Mouse (Mus musculus): ENCODE measurements around the gene Ubtf. TPM values are rescaled to one million over a fixed set of nuclear protein-coding genes. Genes with fewer than 3 reads are reported as not detected.
A peak's percentile ranks its signal among the peaks of the same experiment; 100 is the strongest.
"Not testable (repeated sequence)": the region's sequence is repeated elsewhere in the genome, so short reads cannot be mapped to it uniquely, and the experiment has no call there.

Ubtf gene
- polyA plus RNA-seq, 1 experiment from 2014 or later: 70.5 TPM

DNA sequence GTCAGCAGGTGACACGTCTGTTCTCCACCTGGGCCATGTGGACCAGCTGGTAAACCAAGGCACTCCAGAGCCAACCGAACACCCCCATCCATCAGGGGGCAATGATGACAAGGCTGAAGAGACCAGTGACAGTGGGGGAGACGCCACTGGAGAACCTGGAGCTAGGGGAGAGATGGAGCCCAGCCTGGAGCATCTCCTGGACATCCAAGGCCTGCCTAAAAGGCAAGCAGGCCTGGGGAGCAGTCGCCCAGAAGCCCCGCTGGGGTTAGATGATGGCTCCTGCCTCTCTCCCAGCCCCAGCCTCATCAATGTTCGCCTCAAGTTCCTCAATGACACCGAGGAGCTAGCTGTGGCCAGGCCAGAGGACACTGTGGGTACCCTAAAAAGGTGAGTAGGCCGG, 32.1 kb downstream of the Ubtf start:
- Histone ChIP-seq H3K27ac (ENCODE audit: low read length) (no peak overlapping the region), H3K4me3 (replicated peaks; ENCODE audit: low read length) (no peak overlapping the region), H3K4me1 (ENCODE audit: control insufficient read depth, insufficient read depth, low read length) (peaks cover 10% of the 10 kb centered on the region), H3K4me2 (ENCODE audit: low read depth, low read length) (no peak overlapping the region), H3K9ac (ENCODE audit: low read length) (no peak overlapping the region), H3K36me3 (ENCODE audit: control insufficient read depth, insufficient read depth, low read length) (peaks cover 11% of the 10 kb centered on the region; the same call in 1 of the 2 replicates), H3K27me3 (ENCODE audit: control insufficient read depth, insufficient read depth, low read length) (no peaks in the 10 kb centered on the region), H3K9me3 (replicated peaks; ENCODE audit: control insufficient read depth, low read length) (no peaks in the 10 kb centered on the region)
- WGBS: 89% methylated on average over 8 of the region's 8 CpGs
- ATAC-seq (ENCODE audit: insufficient read depth, low FRiP score): no peak

DNA sequence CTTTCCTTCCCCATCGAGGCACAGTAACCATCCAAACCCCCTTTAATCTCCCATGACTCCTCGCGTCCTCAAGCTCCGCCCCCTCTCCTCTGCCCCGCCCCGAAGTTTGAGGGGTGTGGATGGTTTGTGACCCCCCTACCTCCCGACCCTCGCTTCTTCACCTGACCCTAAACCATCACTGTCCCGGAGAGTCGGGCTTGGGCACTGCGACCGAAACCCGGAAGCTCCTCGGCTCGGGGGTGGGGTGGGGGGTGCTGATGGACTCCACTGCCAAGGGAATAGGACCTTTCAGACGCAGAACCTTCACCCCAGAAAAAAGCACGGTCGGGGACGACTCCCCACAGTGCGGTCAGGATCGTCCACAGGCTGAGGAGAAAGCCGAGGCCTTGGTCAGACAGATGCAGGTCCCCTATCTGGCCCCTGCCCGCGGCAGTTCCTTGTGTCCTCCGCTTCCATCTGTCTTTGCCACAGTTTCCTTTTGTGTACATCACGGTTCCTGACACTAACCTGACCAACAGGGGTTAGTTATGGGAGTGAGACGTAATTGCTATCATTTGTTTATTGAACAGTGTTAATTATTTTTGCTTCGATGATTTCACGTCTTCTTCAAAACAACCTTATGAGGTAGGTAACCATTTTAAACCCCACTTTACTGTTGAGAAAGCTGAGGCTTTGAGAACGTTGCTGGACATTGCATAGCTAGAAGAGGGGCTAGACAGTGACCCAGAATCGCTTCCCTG, 34.3 kb downstream of the Ubtf start:
- H3K4me1 ChIP-seq (ENCODE audit: control insufficient read depth, insufficient read depth, low read length): peaks cover 10% of the 10 kb centered on the region
- WGBS: 2% methylated on average over 31 of the region's 31 CpGs
- H3K27ac ChIP-seq (ENCODE audit: low read length): peak overlapping the region; percentile 84

DNA sequence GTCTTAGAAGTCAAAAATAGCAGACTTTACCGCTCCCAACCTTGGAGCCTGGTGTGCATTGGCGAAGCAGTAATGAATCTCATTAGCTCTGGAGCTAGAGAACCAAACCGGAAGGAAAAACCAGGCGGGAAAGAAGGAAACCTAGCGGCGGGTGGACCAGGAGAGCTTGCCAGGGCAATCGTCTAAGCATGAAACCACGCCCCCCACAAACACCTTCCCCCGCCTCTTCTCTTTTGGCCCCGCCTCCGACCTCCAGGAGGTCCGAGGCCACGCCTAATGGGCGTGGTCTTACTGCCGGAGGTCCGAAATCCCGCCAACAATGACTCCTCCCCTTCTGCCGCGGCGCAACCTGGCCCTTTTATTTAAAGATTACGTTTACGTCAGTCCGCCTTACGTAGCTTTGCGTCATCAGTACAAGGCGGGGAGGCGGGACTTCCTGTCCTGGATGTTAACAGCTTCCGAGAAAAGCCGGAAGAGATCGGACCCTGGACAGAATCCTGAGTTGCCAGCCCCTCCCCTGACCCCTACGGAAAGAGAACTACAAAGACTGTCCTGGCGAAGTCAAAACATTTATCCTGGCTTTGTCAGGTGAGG, 34.9 kb downstream of the Ubtf start, which contains the start of gene Tmub2:
Tmub2 (plus strand) TSS at position 431 of the 594 bp plus-strand sequence.
- peaks cover 10% of the 10 kb centered on the region for H3K4me1 ChIP-seq (ENCODE audit: control insufficient read depth, insufficient read depth, low read length)
- H3K9me3 ChIP-seq (replicated peaks; ENCODE audit: control insufficient read depth, low read length): no peaks in the 10 kb centered on the region
- H3K9ac ChIP-seq (ENCODE audit: low read length): peak within 1 kb of the TSS; percentile 91
- peak; percentile 94 for ATAC-seq (ENCODE audit: insufficient read depth, low FRiP score)
- no peaks in the 10 kb centered on the region for H3K27me3 ChIP-seq (ENCODE audit: control insufficient read depth, insufficient read depth, low read length)
- under 1% methylated on average over 32 of the region's 32 CpGs for WGBS
- H3K36me3 ChIP-seq (ENCODE audit: control insufficient read depth, insufficient read depth, low read length): 0 out of 2 replicates have a peak, but pooled peaks cover 3% of the 10 kb centered on the region
- peak within 1 kb of the TSS; percentile 84 for H3K27ac ChIP-seq (ENCODE audit: low read length)
- H3K4me2 ChIP-seq (ENCODE audit: low read depth, low read length): peak within 1 kb of the TSS; percentile 66
- peak within 1 kb of the TSS; percentile 84 for H3K4me3 ChIP-seq (replicated peaks; ENCODE audit: low read length)

More for the DNA sequence above, 34.3 kb downstream of the Ubtf start:
- H3K27me3 ChIP-seq (ENCODE audit: control insufficient read depth, insufficient read depth, low read length): no peaks in the 10 kb centered on the region
- peak; percentile 75 for ATAC-seq (ENCODE audit: insufficient read depth, low FRiP score)
- H3K4me3 ChIP-seq (replicated peaks; ENCODE audit: low read length): peak overlapping the region; percentile 84
- 0 out of 2 replicates have a peak, but pooled peaks cover 3% of the 10 kb centered on the region for H3K36me3 ChIP-seq (ENCODE audit: control insufficient read depth, insufficient read depth, low read length)
- H3K9me3 ChIP-seq (replicated peaks; ENCODE audit: control insufficient read depth, low read length): no peaks in the 10 kb centered on the region
- peak overlapping the region; percentile 66 for H3K4me2 ChIP-seq (ENCODE audit: low read depth, low read length)
- peak overlapping the region; percentile 91 for H3K9ac ChIP-seq (ENCODE audit: low read length)

DNA sequence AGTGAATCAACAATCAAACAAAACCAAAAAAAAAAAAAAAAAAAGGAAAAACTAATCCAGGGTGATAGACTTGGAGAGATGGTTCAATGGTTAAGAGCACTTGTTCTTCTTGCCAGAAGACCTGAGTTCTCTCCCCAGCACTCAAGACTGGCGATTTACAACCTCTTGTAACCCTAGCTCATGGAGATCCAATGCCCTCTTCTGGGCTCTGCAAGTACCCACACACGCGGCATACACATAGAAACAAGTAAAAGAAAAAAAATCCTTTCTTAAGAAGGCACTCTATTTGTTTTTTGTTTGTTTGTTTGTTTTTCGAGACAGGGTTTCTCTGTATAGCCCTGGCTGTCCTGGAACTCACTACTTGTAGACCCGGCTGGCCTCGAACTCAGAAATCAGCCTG, 35.6 kb downstream of the Ubtf start:
- peaks cover 10% of the 10 kb centered on the region for H3K4me1 ChIP-seq (ENCODE audit: control insufficient read depth, insufficient read depth, low read length)
- H3K27ac ChIP-seq (ENCODE audit: low read length): peak overlapping the region; percentile 74
- no peak for ATAC-seq (ENCODE audit: insufficient read depth, low FRiP score)
- H3K4me3 ChIP-seq (replicated peaks; ENCODE audit: low read length): peak overlapping the region; percentile 84; the same call in 1 of the 2 replicates
- H3K9ac ChIP-seq (ENCODE audit: low read length): peak overlapping the region; percentile 54
- WGBS: 86% methylated on average over 6 of the region's 6 CpGs
- H3K27me3 ChIP-seq (ENCODE audit: control insufficient read depth, insufficient read depth, low read length): no peaks in the 10 kb centered on the region
- no peaks in the 10 kb centered on the region for H3K9me3 ChIP-seq (replicated peaks; ENCODE audit: control insufficient read depth, low read length)
- 0 out of 2 replicates have a peak, but pooled peaks cover 3% of the 10 kb centered on the region for H3K36me3 ChIP-seq (ENCODE audit: control insufficient read depth, insufficient read depth, low read length)
- H3K4me2 ChIP-seq (ENCODE audit: low read depth, low read length): peak overlapping the region; percentile 66

DNA sequence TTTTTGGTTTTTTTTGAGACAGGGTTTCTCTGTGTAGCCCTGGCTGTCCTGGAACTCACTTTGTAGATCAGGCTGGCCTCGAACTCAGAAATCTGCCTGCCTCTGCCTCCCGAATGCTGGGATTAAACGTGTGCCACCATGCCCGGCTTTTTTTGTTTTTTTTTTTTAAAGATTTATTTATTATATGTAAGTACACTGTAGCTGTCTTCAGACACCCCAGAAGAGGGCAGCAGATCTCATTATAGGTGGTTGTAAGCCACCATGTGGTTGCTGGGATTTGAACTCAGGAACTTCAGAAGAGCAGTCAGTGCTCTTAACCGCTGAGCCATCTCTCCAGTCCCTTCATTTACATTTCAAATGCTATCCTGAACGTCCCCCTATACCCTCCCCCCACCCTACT, 39.3 kb downstream of the Ubtf start:
- not testable (repeated sequence) for H3K4me1 ChIP-seq (ENCODE audit: control insufficient read depth, insufficient read depth, low read length); H3K4me2 ChIP-seq (ENCODE audit: low read depth, low read length); H3K9ac ChIP-seq (ENCODE audit: low read length); H3K9me3 ChIP-seq (replicated peaks; ENCODE audit: control insufficient read depth, low read length); ATAC-seq (ENCODE audit: insufficient read depth, low FRiP score); H3K27ac ChIP-seq (ENCODE audit: low read length); H3K4me3 ChIP-seq (replicated peaks; ENCODE audit: low read length); H3K36me3 ChIP-seq (ENCODE audit: control insufficient read depth, insufficient read depth, low read length); H3K27me3 ChIP-seq (ENCODE audit: control insufficient read depth, insufficient read depth, low read length)
- WGBS: 68% methylated on average over 6 of the region's 6 CpGs

DNA sequence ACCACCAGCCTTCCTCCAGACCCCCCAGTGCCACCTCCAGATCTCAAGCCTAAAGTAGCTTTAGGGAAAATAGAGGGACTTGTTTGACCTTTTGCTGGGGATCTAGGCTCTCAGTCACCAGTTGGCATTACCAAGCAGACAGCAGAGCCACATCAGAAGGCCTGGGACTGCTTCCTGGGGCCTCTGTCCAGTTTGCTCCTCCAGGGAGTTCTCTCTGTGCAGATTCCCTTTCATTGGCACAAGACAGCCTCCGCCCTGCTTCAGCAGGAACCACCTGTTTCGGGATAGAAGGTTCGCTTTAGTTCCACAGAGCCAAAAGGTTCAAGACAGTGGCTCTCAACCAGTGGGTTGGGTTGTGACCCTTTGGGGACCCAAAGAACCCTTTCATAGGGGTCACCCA, 39.9 kb downstream of the Ubtf start:
- Histone ChIP-seq H3K36me3 (ENCODE audit: control insufficient read depth, insufficient read depth, low read length) (no peaks in the 10 kb centered on the region), H3K4me2 (ENCODE audit: low read depth, low read length) (no peak overlapping the region), H3K27me3 (ENCODE audit: control insufficient read depth, insufficient read depth, low read length) (no peaks in the 10 kb centered on the region), H3K27ac (ENCODE audit: low read length) (no peak overlapping the region), H3K9me3 (replicated peaks; ENCODE audit: control insufficient read depth, low read length) (no peaks in the 10 kb centered on the region), H3K4me3 (replicated peaks; ENCODE audit: low read length) (no peak overlapping the region), H3K4me1 (ENCODE audit: control insufficient read depth, insufficient read depth, low read length) (peaks cover 9% of the 10 kb centered on the region), H3K9ac (ENCODE audit: low read length) (no peak overlapping the region)
- ATAC-seq (ENCODE audit: insufficient read depth, low FRiP score): no peak
- 84% methylated on average over 3 of the region's 3 CpGs for whole genome bisulfite sequencing

DNA sequence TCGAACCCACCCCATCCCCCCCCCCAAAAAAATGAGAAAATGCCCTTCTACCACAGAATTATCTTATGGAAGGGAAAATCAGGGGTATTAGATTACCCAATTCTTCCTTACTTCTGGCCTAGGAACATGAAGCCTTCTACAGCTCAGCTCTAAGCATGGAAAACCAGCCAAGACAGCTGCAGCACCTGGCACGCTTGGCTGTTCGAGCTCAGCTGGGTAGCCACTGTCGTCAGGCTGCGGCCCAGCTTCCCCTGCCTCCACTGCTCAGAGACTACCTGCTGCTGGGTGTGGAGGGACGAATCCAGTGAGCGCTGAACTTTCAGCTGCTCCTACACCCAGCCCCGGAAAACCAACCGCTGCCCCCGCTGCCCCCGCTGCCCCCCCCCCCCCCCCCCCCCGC, 41.8 kb downstream of the Ubtf start:
- Histone ChIP-seq H3K9ac (ENCODE audit: low read length) (no peak overlapping the region), H3K36me3 (ENCODE audit: control insufficient read depth, insufficient read depth, low read length) (no peaks in the 10 kb centered on the region), H3K27ac (ENCODE audit: low read length) (no peak overlapping the region), H3K27me3 (ENCODE audit: control insufficient read depth, insufficient read depth, low read length) (no peaks in the 10 kb centered on the region), H3K4me2 (ENCODE audit: low read depth, low read length) (no peak overlapping the region), H3K4me1 (ENCODE audit: control insufficient read depth, insufficient read depth, low read length) (peaks cover 9% of the 10 kb centered on the region), H3K4me3 (replicated peaks; ENCODE audit: low read length) (no peak overlapping the region), H3K9me3 (replicated peaks; ENCODE audit: control insufficient read depth, low read length) (no peaks in the 10 kb centered on the region)
- ATAC-seq (ENCODE audit: insufficient read depth, low FRiP score): no peak
- WGBS: 89% methylated on average over 7 of the region's 12 CpGs

DNA sequence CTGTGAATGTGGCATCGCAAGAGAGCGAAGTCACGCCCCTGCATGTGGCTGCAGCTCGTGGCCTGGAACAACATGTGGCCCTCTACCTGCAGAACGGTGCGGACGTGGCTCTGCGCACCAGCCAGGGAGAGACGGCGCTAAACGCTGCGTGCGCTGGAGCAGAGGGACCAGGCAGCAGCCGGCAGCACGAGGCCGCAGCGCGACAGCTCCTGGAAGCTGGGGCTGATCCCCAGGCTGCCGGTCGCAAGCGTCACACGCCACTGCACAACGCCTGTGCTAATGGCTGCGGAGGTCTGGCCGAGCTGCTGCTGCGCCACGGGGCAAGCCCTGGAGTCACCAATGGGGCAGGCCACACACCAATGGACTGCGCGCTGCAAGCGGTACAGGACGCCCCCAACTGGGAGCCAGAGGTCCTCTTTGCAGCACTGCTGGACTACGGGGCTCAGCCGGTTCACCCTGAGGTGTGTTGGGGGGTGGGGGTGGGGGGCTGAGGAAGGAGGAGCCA, 43.1 kb downstream of the Ubtf start:
- Histone ChIP-seq H3K27me3 (ENCODE audit: control insufficient read depth, insufficient read depth, low read length) (no peaks in the 10 kb centered on the region), H3K9ac (ENCODE audit: low read length) (peak overlapping the region; percentile 77), H3K36me3 (ENCODE audit: control insufficient read depth, insufficient read depth, low read length) (no peaks in the 10 kb centered on the region), H3K9me3 (replicated peaks; ENCODE audit: control insufficient read depth, low read length) (no peaks in the 10 kb centered on the region), H3K4me1 (ENCODE audit: control insufficient read depth, insufficient read depth, low read length) (peaks cover 9% of the 10 kb centered on the region), H3K27ac (ENCODE audit: low read length) (no peak overlapping the region), H3K4me3 (replicated peaks; ENCODE audit: low read length) (peak overlapping the region; percentile 41), H3K4me2 (ENCODE audit: low read depth, low read length) (peak overlapping the region; percentile 79)
- peak; percentile 67 for ATAC-seq (ENCODE audit: insufficient read depth, low FRiP score)
- 2% methylated on average over 33 of the region's 33 CpGs for WGBS

Data from stomach, embryonic 16.5 days (tissue).